Mouse (Mus musculus): ENCODE results near the gene Gm17416. TPM values are rescaled to one million over a fixed set of nuclear protein-coding genes. Genes with fewer than 3 reads are reported as not detected.

Gm17416 gene
- polyA plus RNA-seq, 1 experiment from 2014 or later = not detected

DNA sequence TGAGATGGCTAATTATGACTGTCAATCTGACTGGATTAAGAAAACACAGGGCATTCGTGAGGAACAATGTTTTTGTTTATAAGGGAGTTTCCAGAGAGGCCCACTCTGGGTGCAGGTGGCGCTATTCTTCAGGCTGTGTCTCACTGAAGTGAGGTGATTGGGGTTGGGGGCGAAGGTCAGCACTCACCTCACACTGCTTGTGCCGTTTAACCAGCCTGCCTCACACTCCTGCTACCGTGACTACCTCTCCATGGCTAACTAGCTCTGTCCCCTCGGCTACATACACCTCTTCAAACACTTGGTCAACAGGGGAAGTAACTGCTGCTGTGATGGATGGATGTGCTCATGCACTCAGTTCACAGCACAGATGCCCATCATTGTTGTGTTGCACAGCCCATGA lies 19.9 kb downstream of the Gm17416 start:
- no peak overlapping the region for H3K4me2 ChIP-seq (ENCODE audit: low read length)
- no peaks in the 10 kb centered on the region for H3K36me3 ChIP-seq (ENCODE audit: control insufficient read depth, insufficient read depth, low read length)
- H3K27ac ChIP-seq (ENCODE audit: low read depth) = no peak overlapping the region
- 34% methylated on average over 6 of the region's 6 CpGs for WGBS
- DNase-seq (ENCODE audit: low spot score) = no peak
- ATAC-seq (replicated peaks; ENCODE audit: low FRiP score, low TSS enrichment, low read depth) = 0 out of 2 replicates have a peak, but pooled peaks have one; percentile 55
- no peak overlapping the region for H3K9ac ChIP-seq (ENCODE audit: low read length)
- H3K4me1 ChIP-seq (replicated peaks; ENCODE audit: control insufficient read depth, insufficient read depth, low read length) = no peaks in the 10 kb centered on the region; the same call in 1 of the 2 replicates
- no peaks in the 10 kb centered on the region for H3K27me3 ChIP-seq (replicated peaks; ENCODE audit: control insufficient read depth, insufficient read depth, low read length)
- H3K4me3 ChIP-seq (ENCODE audit: low read depth, low read length) = no peak overlapping the region
- H3K9me3 ChIP-seq (ENCODE audit: control insufficient read depth, low read length) = no peaks in the 10 kb centered on the region

- no peak for ATAC-seq (replicated peaks; ENCODE audit: low FRiP score, low TSS enrichment, low read depth)
- Histone ChIP-seq H3K27me3 (replicated peaks; ENCODE audit: control insufficient read depth, insufficient read depth, low read length) (no peaks in the 10 kb centered on the region), H3K4me2 (ENCODE audit: low read length) (no peak within 1 kb of the TSS), H3K4me1 (replicated peaks; ENCODE audit: control insufficient read depth, insufficient read depth, low read length) (no peaks in the 10 kb centered on the region; the same call in 1 of the 2 replicates), H3K9ac (ENCODE audit: low read length) (no peak within 1 kb of the TSS), H3K9me3 (ENCODE audit: control insufficient read depth, low read length) (no peaks in the 10 kb centered on the region), H3K36me3 (ENCODE audit: control insufficient read depth, insufficient read depth, low read length) (no peaks in the 10 kb centered on the region), H3K4me3 (ENCODE audit: low read depth, low read length) (no peak within 1 kb of the TSS), H3K27ac (ENCODE audit: low read depth) (no peak within 1 kb of the TSS)
- no peak for DNase-seq (ENCODE audit: low spot score)
- 58% methylated on average over 7 of the region's 7 CpGs for WGBS
These were observed 30.2 kb downstream of the Gm17416 start, which contains the start of gene Defb45 for GRCm38 (mm10) chr2:152599299-152599698. TSS of gene Defb45 (minus strand) at chr2:152599399.

DNA sequence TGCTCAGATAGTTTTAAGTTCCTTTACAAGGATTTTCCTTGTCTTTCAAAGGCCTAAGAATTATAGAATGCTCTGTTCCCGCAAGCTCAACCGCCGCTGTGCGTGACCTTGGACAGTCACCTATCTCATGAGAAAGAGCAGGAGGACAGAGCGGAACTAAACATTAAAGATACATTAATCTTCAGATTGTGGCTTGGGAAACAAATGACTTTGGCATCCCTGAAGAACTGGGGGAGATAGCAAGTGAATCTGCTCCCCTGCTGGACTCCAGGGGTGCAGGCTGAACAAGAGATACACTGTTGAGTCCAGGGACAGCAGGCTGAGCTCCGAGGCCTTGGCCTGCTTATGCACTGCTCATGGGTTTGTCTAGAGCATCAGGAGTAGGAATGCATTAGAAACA lies 30.9 kb downstream of the Gm17416 start:
- ATAC-seq (replicated peaks; ENCODE audit: low FRiP score, low TSS enrichment, low read depth) = no peak

DNA sequence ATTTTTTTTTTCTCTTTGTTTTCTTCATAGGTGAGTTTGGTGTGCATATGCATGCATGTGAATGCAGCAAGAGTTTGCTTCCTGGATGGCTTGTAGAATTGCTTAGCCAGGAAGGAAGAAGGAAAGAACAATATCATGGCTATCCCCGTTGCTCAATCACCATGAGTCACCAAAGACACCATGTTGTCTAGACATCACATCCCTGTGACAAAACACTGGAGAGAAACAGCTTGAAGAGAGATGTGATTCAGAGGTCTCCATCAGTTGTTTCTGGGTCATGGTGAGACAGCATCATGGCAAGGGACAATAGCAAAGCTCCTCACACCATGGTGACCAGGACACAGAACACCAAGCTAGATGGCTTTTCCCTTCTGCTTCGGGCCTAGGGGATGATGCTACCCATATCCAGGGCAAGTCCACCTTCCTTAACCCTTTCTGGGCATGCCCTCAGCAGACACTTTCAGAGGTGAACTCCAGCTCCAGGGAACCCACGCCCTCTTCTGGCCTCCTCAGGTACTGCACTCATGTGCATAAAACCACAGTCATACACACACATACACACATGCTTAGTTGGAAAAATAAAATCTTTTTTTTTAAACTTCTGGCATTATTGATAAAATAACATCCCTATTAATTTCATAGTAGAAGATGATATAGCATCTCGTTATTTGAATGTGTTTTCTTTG lies 32.3 kb downstream of the Gm17416 start:
- Histone ChIP-seq H3K9me3 (ENCODE audit: control insufficient read depth, low read length) (no peaks in the 10 kb centered on the region), H3K36me3 (ENCODE audit: control insufficient read depth, insufficient read depth, low read length) (no peaks in the 10 kb centered on the region), H3K4me3 (ENCODE audit: low read depth, low read length) (no peak overlapping the region), H3K9ac (ENCODE audit: low read length) (no peak overlapping the region), H3K27me3 (replicated peaks; ENCODE audit: control insufficient read depth, insufficient read depth, low read length) (no peaks in the 10 kb centered on the region), H3K4me1 (replicated peaks; ENCODE audit: control insufficient read depth, insufficient read depth, low read length) (no peaks in the 10 kb centered on the region; the same call in 1 of the 2 replicates), H3K4me2 (ENCODE audit: low read length) (no peak overlapping the region), H3K27ac (ENCODE audit: low read depth) (no peak overlapping the region)
- no peak for DNase-seq (ENCODE audit: low spot score)
- 77% methylated on average over 4 of the region's 4 CpGs for WGBS
- no peak for ATAC-seq (replicated peaks; ENCODE audit: low FRiP score, low TSS enrichment, low read depth)

More for the DNA sequence above, 30.9 kb downstream of the Gm17416 start:
- WGBS = 61% methylated on average over 6 of the region's 6 CpGs
- Histone ChIP-seq H3K9me3 (ENCODE audit: control insufficient read depth, low read length) (no peaks in the 10 kb centered on the region), H3K27me3 (replicated peaks; ENCODE audit: control insufficient read depth, insufficient read depth, low read length) (no peaks in the 10 kb centered on the region), H3K4me3 (ENCODE audit: low read depth, low read length) (no peak overlapping the region), H3K4me1 (replicated peaks; ENCODE audit: control insufficient read depth, insufficient read depth, low read length) (no peaks in the 10 kb centered on the region; the same call in 1 of the 2 replicates), H3K9ac (ENCODE audit: low read length) (no peak overlapping the region), H3K36me3 (ENCODE audit: control insufficient read depth, insufficient read depth, low read length) (no peaks in the 10 kb centered on the region), H3K4me2 (ENCODE audit: low read length) (no peak overlapping the region), H3K27ac (ENCODE audit: low read depth) (no peak overlapping the region)
- no peak for DNase-seq (ENCODE audit: low spot score)

DNA sequence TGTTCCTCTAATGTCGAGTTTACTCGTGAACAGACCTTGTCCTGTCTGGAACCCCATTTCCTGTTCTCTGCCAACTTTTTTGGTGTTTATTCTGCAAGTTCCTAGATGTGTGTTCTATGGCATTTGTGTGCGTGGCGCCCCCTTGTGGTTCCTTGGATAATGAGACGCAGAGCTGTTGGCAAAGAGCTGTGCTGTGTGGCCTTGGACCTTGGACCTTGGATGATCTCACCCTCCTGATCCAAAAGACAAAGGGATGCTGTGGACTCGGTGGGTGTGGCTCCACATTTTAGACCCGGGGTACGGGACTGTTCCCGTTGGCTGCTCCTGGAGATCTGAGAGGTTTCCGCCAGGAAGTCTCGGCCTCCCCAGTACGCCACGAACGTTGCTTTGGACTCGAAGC lies 34.9 kb downstream of the Gm17416 start, which contains the start of gene Defb36:
TSS of gene Defb36 (plus strand) at position 271 of the 400 bp plus-strand sequence.
- ATAC-seq (replicated peaks; ENCODE audit: low FRiP score, low TSS enrichment, low read depth) (no peak), DNase-seq (ENCODE audit: low spot score) (no peak)
- Histone ChIP-seq H3K27ac (ENCODE audit: low read depth) (no peak within 1 kb of the TSS), H3K9me3 (ENCODE audit: control insufficient read depth, low read length) (no peaks in the 10 kb centered on the region; the same call in 1 of the 2 replicates), H3K36me3 (ENCODE audit: control insufficient read depth, insufficient read depth, low read length) (no peaks in the 10 kb centered on the region), H3K4me3 (ENCODE audit: low read depth, low read length) (no peak within 1 kb of the TSS), H3K4me1 (replicated peaks; ENCODE audit: control insufficient read depth, insufficient read depth, low read length) (no peaks in the 10 kb centered on the region; the same call in 1 of the 2 replicates), H3K4me2 (ENCODE audit: low read length) (no peak within 1 kb of the TSS), H3K9ac (ENCODE audit: low read length) (no peak within 1 kb of the TSS), H3K27me3 (replicated peaks; ENCODE audit: control insufficient read depth, insufficient read depth, low read length) (no peaks in the 10 kb centered on the region)
- 79% methylated on average over 15 of the region's 15 CpGs for WGBS

DNA sequence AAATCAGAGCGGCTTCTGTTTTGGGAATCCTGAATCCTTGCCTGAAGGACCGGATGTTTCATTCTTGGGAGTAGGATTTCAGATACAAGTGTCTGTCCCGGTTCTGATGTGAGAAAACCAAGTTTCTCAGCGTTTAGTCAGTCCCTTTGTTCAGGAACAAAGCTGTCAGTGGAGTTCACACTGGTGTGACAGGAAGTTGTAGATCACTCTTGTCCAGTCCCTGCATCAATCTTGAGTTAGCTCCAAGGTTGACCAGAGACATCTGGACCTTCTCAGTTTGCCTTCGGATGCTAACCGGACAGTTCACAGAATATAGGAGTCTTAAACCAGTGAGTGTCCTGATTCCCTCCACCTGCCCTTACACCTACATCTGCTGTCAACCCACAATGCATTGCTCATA lies 38.6 kb downstream of the Gm17416 start:
- no peak for ATAC-seq (replicated peaks; ENCODE audit: low FRiP score, low TSS enrichment, low read depth)
- H3K9me3 ChIP-seq (ENCODE audit: control insufficient read depth, low read length) = no peaks in the 10 kb centered on the region; the same call in 1 of the 2 replicates
- H3K4me1 ChIP-seq (replicated peaks; ENCODE audit: control insufficient read depth, insufficient read depth, low read length) = no peaks in the 10 kb centered on the region
- no peak overlapping the region for H3K27ac ChIP-seq (ENCODE audit: low read depth)
- H3K36me3 ChIP-seq (ENCODE audit: control insufficient read depth, insufficient read depth, low read length) = no peaks in the 10 kb centered on the region
- no peaks in the 10 kb centered on the region for H3K27me3 ChIP-seq (replicated peaks; ENCODE audit: control insufficient read depth, insufficient read depth, low read length)
- H3K9ac ChIP-seq (ENCODE audit: low read length) = no peak overlapping the region
- no peak for DNase-seq (ENCODE audit: low spot score)
- 30% methylated on average over 6 of the region's 6 CpGs for WGBS
- no peak overlapping the region for H3K4me2 ChIP-seq (ENCODE audit: low read length)
- no peak overlapping the region for H3K4me3 ChIP-seq (ENCODE audit: low read depth, low read length)

- H3K9ac ChIP-seq (ENCODE audit: low read length) = no peak overlapping the region
- no peak for DNase-seq (ENCODE audit: low spot score)
- H3K36me3 ChIP-seq (ENCODE audit: control insufficient read depth, insufficient read depth, low read length) = no peaks in the 10 kb centered on the region
- H3K4me2 ChIP-seq (ENCODE audit: low read length) = no peak overlapping the region
- no peak overlapping the region for H3K27ac ChIP-seq (ENCODE audit: low read depth)
- H3K9me3 ChIP-seq (ENCODE audit: control insufficient read depth, low read length) = no peaks in the 10 kb centered on the region; the same call in 1 of the 2 replicates
- H3K4me3 ChIP-seq (ENCODE audit: low read depth, low read length) = no peak overlapping the region
- no peaks in the 10 kb centered on the region for H3K4me1 ChIP-seq (replicated peaks; ENCODE audit: control insufficient read depth, insufficient read depth, low read length)
- no peaks in the 10 kb centered on the region for H3K27me3 ChIP-seq (replicated peaks; ENCODE audit: control insufficient read depth, insufficient read depth, low read length)
- 92% methylated on average over 1 of the region's 1 CpGs for WGBS
- no peak for ATAC-seq (replicated peaks; ENCODE audit: low FRiP score, low TSS enrichment, low read depth)
These were observed 39.6 kb downstream of the Gm17416 start for GRCm38 (mm10) chr2:152608719-152609118.

- Histone ChIP-seq H3K4me1 (replicated peaks; ENCODE audit: control insufficient read depth, insufficient read depth, low read length) (no peaks in the 10 kb centered on the region), H3K4me2 (ENCODE audit: low read length) (no peak overlapping the region), H3K27ac (ENCODE audit: low read depth) (no peak overlapping the region), H3K36me3 (ENCODE audit: control insufficient read depth, insufficient read depth, low read length) (no peaks in the 10 kb centered on the region), H3K4me3 (ENCODE audit: low read depth, low read length) (no peak overlapping the region), H3K9me3 (ENCODE audit: control insufficient read depth, low read length) (no peaks in the 10 kb centered on the region; the same call in 1 of the 2 replicates), H3K27me3 (replicated peaks; ENCODE audit: control insufficient read depth, insufficient read depth, low read length) (no peaks in the 10 kb centered on the region), H3K9ac (ENCODE audit: low read length) (no peak overlapping the region)
- no peak for DNase-seq (ENCODE audit: low spot score)
- ATAC-seq (replicated peaks; ENCODE audit: low FRiP score, low TSS enrichment, low read depth) = no peak
- WGBS = 34% methylated on average over 7 of the region's 8 CpGs
These were observed 43.1 kb downstream of the Gm17416 start for GRCm38 (mm10) chr2:152612193-152612592.

- Histone ChIP-seq H3K27me3 (replicated peaks; ENCODE audit: control insufficient read depth, insufficient read depth, low read length) (no peaks in the 10 kb centered on the region), H3K4me1 (replicated peaks; ENCODE audit: control insufficient read depth, insufficient read depth, low read length) (no peaks in the 10 kb centered on the region), H3K4me2 (ENCODE audit: low read length) (no peak overlapping the region), H3K4me3 (ENCODE audit: low read depth, low read length) (no peak overlapping the region), H3K27ac (ENCODE audit: low read depth) (no peak overlapping the region), H3K36me3 (ENCODE audit: control insufficient read depth, insufficient read depth, low read length) (no peaks in the 10 kb centered on the region), H3K9ac (ENCODE audit: low read length) (no peak overlapping the region), H3K9me3 (ENCODE audit: control insufficient read depth, low read length) (no peaks in the 10 kb centered on the region)
- DNase-seq (ENCODE audit: low spot score) (peak; percentile 67), ATAC-seq (replicated peaks; ENCODE audit: low FRiP score, low TSS enrichment, low read depth) (no peak; the same call in 1 of the 2 replicates)
- WGBS = 12% methylated on average over 7 of the region's 7 CpGs
These were observed 46.4 kb downstream of the Gm17416 start for GRCm38 (mm10) chr2:152615563-152615962.
